Mouse (Mus musculus): ENCODE measurements around the gene Lrg1.

- TF ChIP-seq CTCF (conservative IDR thresholded peaks at IDR 0.05; ENCODE audit: insufficient read depth, insufficient read length, low read depth, low read length) (no peak), POLR2A (IDR thresholded peaks at IDR 0.05; ENCODE audit: low read depth, low read length) (no peak)
These were observed 10.8 kb downstream of the Lrg1 start for GRCm38 (mm10) chr17:56111021-56111420.
